ENCODE assay signal across 33 mouse cellular contexts in the genomic region with DNA sequence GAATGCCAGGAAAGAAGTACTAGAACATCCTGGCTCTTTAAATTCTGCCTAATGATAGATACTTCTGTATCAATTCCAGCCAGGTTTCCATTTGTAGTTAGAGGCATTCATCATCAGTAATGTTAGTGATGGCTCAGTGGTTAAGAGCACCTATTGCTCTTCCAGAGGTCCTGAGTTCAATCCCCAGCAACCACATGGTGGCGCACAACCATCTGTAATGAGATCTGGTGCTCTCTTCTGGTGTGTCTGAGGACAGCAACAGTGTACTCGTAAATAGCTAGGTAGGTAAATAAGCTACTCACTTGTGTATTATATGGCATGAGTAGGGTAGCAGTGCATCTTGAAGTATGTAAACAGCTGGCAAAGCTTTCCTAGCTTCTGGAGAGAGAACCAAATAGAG. TPM values are rescaled to one million over a fixed set of nuclear protein-coding genes. Genes with fewer than 3 reads are reported as not detected.
DNase-seq lines count a peak whose midpoint lies in the region; ATAC-seq and TF ChIP-seq lines count a peak whose summit lies in the region.
"Had no signal": no experiment of that assay in that cellular context is flagged by ENCODE, and none has a peak within 500 bp of the region (broad histone marks: within the 10 kb centered on the region; RNA-seq: fewer than 3 reads in every experiment).

No protein-coding gene starts in this region.

- H3K4me2 ChIP-seq in hindbrain, postnatal 0 days (ENCODE audit: low read depth, low read length) = no peak overlapping the region
- H3K4me2 ChIP-seq in hindbrain, embryonic 16.5 days (ENCODE audit: low read length) = no peak overlapping the region
- no peak overlapping the region for H3K4me2 ChIP-seq in liver, embryonic 14.5 days (ENCODE audit: low read depth)
- no peak overlapping the region for H3K4me2 ChIP-seq in liver, embryonic 11.5 days
- H3K4me2 ChIP-seq: embryonic facial prominence, embryonic 12.5 days; forebrain, embryonic 15.5 days; heart, embryonic 15.5 days; kidney, embryonic 15.5 days; midbrain, embryonic 11.5 days; neural tube, embryonic 13.5 days; stomach, embryonic 15.5 days had no signal

- DNase-seq in hindbrain, postnatal 0 days (ENCODE audit: low spot score) = no peak
- DNase-seq in liver, embryonic 14.5 days (ENCODE audit: low read depth in 3 of 3, low spot score in 3 of 3) = no peak
- DNase-seq in liver, embryonic 11.5 days (ENCODE audit: low spot score) = no peak
- peak; percentile 1 for DNase-seq in thymus, postnatal 25 days
- DNase-seq in thymus, postnatal 0 days (ENCODE audit: low spot score) = no peak
- DNase-seq in spleen, adult 18-20 months = no peak
- DNase-seq: adrenal gland, postnatal 14 days; cerebellum, adult 11-12 months; cerebellum, adult 9-11 months; embryo, embryonic 11 days; gastrocnemius, postnatal 10 days; kidney, adult 11 months; kidney, postnatal 25 days; liver; lung, adult 2 months; lung, postnatal 36 days had no signal

- no peaks in the 10 kb centered on the region for H3K4me1 ChIP-seq in hindbrain, postnatal 0 days (ENCODE audit: insufficient read depth, low read length)
- H3K4me1 ChIP-seq in hindbrain, embryonic 16.5 days (ENCODE audit: control insufficient read depth, insufficient read depth, low read depth, low read length) = no peaks in the 10 kb centered on the region
- no peaks in the 10 kb centered on the region for H3K4me1 ChIP-seq in liver, embryonic 14.5 days (replicated peaks; ENCODE audit: control insufficient read depth in 2 of 2, insufficient read depth in 2 of 2, low read length in 1 of 2)
- H3K4me1 ChIP-seq in liver, embryonic 11.5 days (replicated peaks; ENCODE audit: control insufficient read depth, insufficient read depth, low read length) = no peaks in the 10 kb centered on the region
- H3K4me1 ChIP-seq: embryonic facial prominence, embryonic 12.5 days; forebrain, embryonic 15.5 days; heart, embryonic 15.5 days; kidney, embryonic 15.5 days; neural tube, embryonic 13.5 days; stomach, embryonic 15.5 days had no signal

- peak; percentile 17; the same call in 1 of the 2 replicates for TF ChIP-seq CTCF in hindbrain, postnatal 0 days (IDR thresholded peaks at IDR 0.05; ENCODE audit: low read depth)
- peak; percentile 43 for TF ChIP-seq CTCF in liver, embryonic 14.5 days (IDR thresholded peaks at IDR 0.05; ENCODE audit: low read depth)

- H3K27me3 ChIP-seq in hindbrain, postnatal 0 days (ENCODE audit: insufficient read depth, low read length) = no peaks in the 10 kb centered on the region
- H3K27me3 ChIP-seq in hindbrain, embryonic 16.5 days (replicated peaks; ENCODE audit: control insufficient read depth, insufficient read depth, low read length) = no peaks in the 10 kb centered on the region
- no peaks in the 10 kb centered on the region for H3K27me3 ChIP-seq in liver, embryonic 14.5 days (ENCODE audit: control insufficient read depth, insufficient read depth, low read length)
- H3K27me3 ChIP-seq in liver, embryonic 11.5 days (replicated peaks; ENCODE audit: control insufficient read depth, insufficient read depth, low read length) = no peaks in the 10 kb centered on the region
- H3K27me3 ChIP-seq: embryonic facial prominence, embryonic 12.5 days; forebrain, embryonic 15.5 days; heart, embryonic 15.5 days; kidney, embryonic 15.5 days; neural tube, embryonic 13.5 days; stomach, embryonic 15.5 days had no signal

- no peak for TF ChIP-seq EP300 in liver, embryonic 14.5 days (IDR thresholded peaks at IDR 0.05; ENCODE audit: low read depth)

- H3K36me3 ChIP-seq in hindbrain, postnatal 0 days (ENCODE audit: insufficient read depth, low read length) = no peaks in the 10 kb centered on the region
- no peaks in the 10 kb centered on the region for H3K36me3 ChIP-seq in hindbrain, embryonic 16.5 days (ENCODE audit: control insufficient read depth, insufficient read depth, low read length)
- no peaks in the 10 kb centered on the region; the same call in 1 of the 2 replicates for H3K36me3 ChIP-seq in liver, embryonic 14.5 days (replicated peaks; ENCODE audit: control insufficient read depth, insufficient read depth, low read depth)
- no peaks in the 10 kb centered on the region for H3K36me3 ChIP-seq in liver, embryonic 11.5 days (ENCODE audit: control insufficient read depth, insufficient read depth, low read length)
- H3K36me3 ChIP-seq: forebrain, embryonic 15.5 days; heart, embryonic 15.5 days; neural tube, embryonic 13.5 days; stomach, embryonic 15.5 days had no signal

- H3K27ac ChIP-seq in hindbrain, postnatal 0 days = no peak overlapping the region
- H3K27ac ChIP-seq in hindbrain, embryonic 16.5 days (ENCODE audit: low read depth, low read length) = no peak overlapping the region
- no peak overlapping the region for H3K27ac ChIP-seq in liver, embryonic 14.5 days
- H3K27ac ChIP-seq in liver, embryonic 11.5 days (ENCODE audit: low read depth, low read length) = no peak overlapping the region
- H3K27ac ChIP-seq: embryonic facial prominence, embryonic 12.5 days; forebrain, embryonic 15.5 days; heart, embryonic 15.5 days; kidney, embryonic 15.5 days; neural tube, embryonic 13.5 days; stomach, embryonic 15.5 days had no signal

- no peaks in the 10 kb centered on the region for H3K9me3 ChIP-seq in hindbrain, postnatal 0 days (ENCODE audit: low read length)
- no peaks in the 10 kb centered on the region for H3K9me3 ChIP-seq in hindbrain, embryonic 16.5 days (ENCODE audit: control insufficient read depth, low read length)
- no peaks in the 10 kb centered on the region for H3K9me3 ChIP-seq in liver, embryonic 14.5 days (ENCODE audit: control insufficient read depth, low read length)
- H3K9me3 ChIP-seq in liver, embryonic 11.5 days (ENCODE audit: control insufficient read depth, low read length) = no peaks in the 10 kb centered on the region
- H3K9me3 ChIP-seq: embryonic facial prominence, embryonic 12.5 days; forebrain, embryonic 15.5 days; heart, embryonic 15.5 days; kidney, embryonic 15.5 days; neural tube, embryonic 13.5 days; stomach, embryonic 15.5 days had no signal

- H3K9ac ChIP-seq in hindbrain, postnatal 0 days (replicated peaks; ENCODE audit: low read length) = no peak overlapping the region
- H3K9ac ChIP-seq in hindbrain, embryonic 16.5 days (ENCODE audit: low read depth, low read length) = no peak overlapping the region
- H3K9ac ChIP-seq in liver, embryonic 14.5 days (replicated peaks) = no peak overlapping the region
- no peak overlapping the region for H3K9ac ChIP-seq in liver, embryonic 11.5 days (ENCODE audit: low read depth, low read length)
- H3K9ac ChIP-seq: embryonic facial prominence, embryonic 12.5 days; forebrain, embryonic 15.5 days; heart, embryonic 15.5 days; kidney, embryonic 15.5 days; neural tube, embryonic 13.5 days; stomach, embryonic 15.5 days had no signal

- H3K4me3 ChIP-seq in hindbrain, postnatal 0 days (ENCODE audit: low read length) = no peak overlapping the region
- no peak overlapping the region for H3K4me3 ChIP-seq in hindbrain, embryonic 16.5 days (ENCODE audit: low read length)
- no peak overlapping the region for H3K4me3 ChIP-seq in liver, embryonic 14.5 days (ENCODE audit: insufficient read depth in 1 of 2, low read depth in 2 of 2, low read length in 2 of 2)
- H3K4me3 ChIP-seq in liver, embryonic 11.5 days (ENCODE audit: low read depth, low read length) = no peak overlapping the region
- H3K4me3 ChIP-seq: embryonic facial prominence, embryonic 12.5 days; forebrain, embryonic 15.5 days; heart, embryonic 15.5 days; kidney, embryonic 15.5 days; neural tube, embryonic 13.5 days; stomach, embryonic 15.5 days had no signal

- WGBS in hindbrain, postnatal 0 days = 84% methylated on average over 2 of the region's 2 CpGs
- 68% methylated on average over 2 of the region's 2 CpGs for WGBS in hindbrain, embryonic 16.5 days
- WGBS in liver, embryonic 14.5 days (ENCODE audit: insufficient replicate concordance) = 67% methylated on average over 2 of the region's 2 CpGs
- 83% methylated on average over 2 of the region's 2 CpGs for WGBS in liver, embryonic 11.5 days

- ATAC-seq in hindbrain, postnatal 0 days = no peak
- ATAC-seq in hindbrain, embryonic 16.5 days = no peak
- no peak for ATAC-seq in liver, embryonic 14.5 days (ENCODE audit: insufficient read depth)
- ATAC-seq in liver, embryonic 11.5 days (replicated peaks; ENCODE audit: low FRiP score) = no peak
- ATAC-seq: CD4-positive, CD25-positive, alpha-beta regulatory T cell, adult 4 months; forebrain, embryonic 15.5 days had no signal

RNA-seq across cellular contexts. Expression of gene Gm26992, which starts 47.2 kb away (rescaled TPM):
- total RNA-seq in hindbrain, postnatal 0 days (2014; rRNA removed) = not detected in 2 replicates
- polyA plus RNA-seq in hindbrain, postnatal 0 days (2015; fragmentation: Nextera tagmentation; extraction: Ambion mirVana) = not detected in 2 replicates
- polyA plus RNA-seq in hindbrain, embryonic 16.5 days (2015; fragmentation: Nextera tagmentation; extraction: Ambion mirVana) = not detected in 2 replicates
- polyA plus RNA-seq in liver, embryonic 14.5 days (2012; rRNA removed) = 0.41 TPM in 1 of 2 replicates, not detected in the other
- not detected in 2 replicates for polyA plus RNA-seq in liver, embryonic 14.5 days (2014; fragmentation: Nextera tagmentation; extraction: Ambion mirVana)
- not detected in 2 replicates for polyA plus RNA-seq in liver, embryonic 11.5 days (2014; fragmentation: Nextera tagmentation; extraction: Ambion mirVana)
- not detected in 2 replicates for polyA plus RNA-seq in thymus, postnatal 0 days (2015; fragmentation: Nextera tagmentation; extraction: Ambion mirVana)
- total RNA-seq: adrenal gland, postnatal 14 days; ES-E14; gastrocnemius, postnatal 10 days; heart, postnatal 25 days; left cerebral cortex, postnatal 10 days; megakaryocyte, adult 5-6 weeks had no signal
- polyA plus RNA-seq: CD4-positive, CD25-positive, alpha-beta regulatory T cell, adult 4 months; embryonic facial prominence, embryonic 12.5 days; forebrain, embryonic 15.5 days; gonadal fat pad, adult 2 months; heart, embryonic 15.5 days; hindbrain, embryonic 11.5 days; kidney, embryonic 15.5 days; limb, embryonic 11.5 days; midbrain, embryonic 11.5 days; neural tube, embryonic 13.5 days; small intestine, adult 2 months; stomach, embryonic 15.5 days had no signal

RNA-seq across cellular contexts. Expression of gene Tsx, which starts 54.7 kb away (rescaled TPM):
- not detected in 2 replicates for total RNA-seq in hindbrain, postnatal 0 days (2014; rRNA removed)
- 0.43 TPM in 1 of 2 replicates, not detected in the other for polyA plus RNA-seq in hindbrain, postnatal 0 days (2015; fragmentation: Nextera tagmentation; extraction: Ambion mirVana)
- polyA plus RNA-seq in hindbrain, embryonic 16.5 days (2015; fragmentation: Nextera tagmentation; extraction: Ambion mirVana) = 0.20 TPM in 2 replicates
- 0.07 TPM in 1 of 2 replicates, not detected in the other for polyA plus RNA-seq in liver, embryonic 14.5 days (2012; rRNA removed)
- polyA plus RNA-seq in liver, embryonic 14.5 days (2014; fragmentation: Nextera tagmentation; extraction: Ambion mirVana) = not detected in 2 replicates
- not detected in 2 replicates for polyA plus RNA-seq in liver, embryonic 11.5 days (2014; fragmentation: Nextera tagmentation; extraction: Ambion mirVana)
- polyA plus RNA-seq in thymus, postnatal 0 days (2015; fragmentation: Nextera tagmentation; extraction: Ambion mirVana) = 0.23 and 0.42 TPM in 2 replicates
- total RNA-seq: adrenal gland, postnatal 14 days; gastrocnemius, postnatal 10 days; heart, postnatal 25 days; megakaryocyte, adult 5-6 weeks had no signal
- polyA plus RNA-seq: embryonic facial prominence, embryonic 12.5 days; gonadal fat pad, adult 2 months; lung, adult 2 months had no signal
